11 mouse cellular contexts compared by ENCODE assay signal in the genomic region with DNA sequence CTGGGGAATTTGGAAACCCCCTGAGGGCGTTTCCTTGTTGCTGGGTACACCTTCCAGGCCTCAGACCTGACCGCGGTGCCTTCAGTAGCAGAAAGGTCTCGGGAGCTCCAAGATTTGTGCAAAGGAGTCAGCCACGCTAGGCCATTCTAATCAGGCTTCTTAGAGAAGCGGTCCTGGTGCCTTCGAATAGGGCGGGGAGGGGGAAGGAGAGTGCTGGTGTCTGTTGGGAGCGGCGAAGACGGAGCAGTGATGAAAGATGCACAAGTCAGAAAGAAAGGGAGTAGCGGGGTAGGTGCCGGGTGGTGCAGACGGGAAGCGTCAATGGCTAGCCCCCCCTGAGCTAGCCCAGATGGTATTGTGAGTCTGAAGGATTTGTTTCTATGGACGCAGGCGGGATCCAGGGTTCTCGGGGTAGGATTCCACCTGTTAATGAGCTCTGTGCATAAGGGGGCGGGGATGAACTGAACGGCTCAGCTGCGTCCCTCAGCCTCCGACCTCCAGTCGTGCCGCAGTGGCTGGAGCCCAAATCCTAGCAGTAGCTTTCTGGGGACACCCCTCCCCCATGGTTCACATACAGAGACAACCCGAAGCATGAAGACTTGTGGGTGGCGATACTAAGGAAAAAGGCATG. TPM values are rescaled to one million over a fixed set of nuclear protein-coding genes. Genes with fewer than 3 reads are reported as not detected.
DNase-seq lines count a peak whose midpoint lies in the region; ATAC-seq and TF ChIP-seq lines count a peak whose summit lies in the region.
"Had no signal": no experiment of that assay in that cellular context is flagged by ENCODE, and none has a peak within 500 bp of the region (broad histone marks: within the 10 kb centered on the region; RNA-seq: fewer than 3 reads in every experiment).

No protein-coding gene starts in this region.

- no peaks in the 10 kb centered on the region for H3K9me3 ChIP-seq in hindbrain, embryonic 12.5 days (replicated peaks)
- no peaks in the 10 kb centered on the region for H3K9me3 ChIP-seq in lung, postnatal 0 days (ENCODE audit: low read length)
- H3K9me3 ChIP-seq: lung, embryonic 15.5 days had no signal

- no peak for TF ChIP-seq CTCF in lung, postnatal 0 days (IDR thresholded peaks at IDR 0.05)

- H3K27ac ChIP-seq in hindbrain, embryonic 12.5 days, result peak overlapping the region; percentile 84
- H3K27ac ChIP-seq in lung, postnatal 0 days (ENCODE audit: low read length), result no peak overlapping the region
- H3K27ac ChIP-seq: lung, embryonic 15.5 days had no signal

- no peak for TF ChIP-seq EP300 in lung, postnatal 0 days (IDR thresholded peaks at IDR 0.05)

- ATAC-seq in frontal cortex, adult (ENCODE audit: low TSS enrichment), result 0 out of 2 replicates have a peak, but pooled peaks have one; percentile 39
- ATAC-seq in hindbrain, embryonic 12.5 days (ENCODE audit: low FRiP score), result peak; percentile 85
- no peak for ATAC-seq in CD4-positive, CD25-positive, alpha-beta regulatory T cell, adult 4 months
- no peak for ATAC-seq in lung, postnatal 0 days

- H3K36me3 ChIP-seq in hindbrain, embryonic 12.5 days, result no peaks in the 10 kb centered on the region
- H3K36me3 ChIP-seq in lung, postnatal 0 days (ENCODE audit: insufficient read depth, low read length), result no peaks in the 10 kb centered on the region
- H3K36me3 ChIP-seq: lung, embryonic 15.5 days had no signal

- DNase-seq in frontal cortex, postnatal 25 days (ENCODE audit: low spot score in 2 of 2), result no peak
- peak; percentile 61 for DNase-seq in embryo, embryonic 10 days (ENCODE audit: low spot score)
- DNase-seq in neural tube, embryonic 10.5 days (ENCODE audit: extremely low spot score, low spot score), result peak; percentile 59
- DNase-seq in lung, postnatal 0 days (ENCODE audit: low spot score), result no peak
- DNase-seq in adrenal gland, adult 2 months, result no peak
- DNase-seq: adrenal gland, adult 8-10 months had no signal

- peak overlapping the region; percentile 65 for H3K9ac ChIP-seq in hindbrain, embryonic 12.5 days
- H3K9ac ChIP-seq in lung, postnatal 0 days (replicated peaks; ENCODE audit: low read depth), result no peak overlapping the region
- H3K9ac ChIP-seq: lung, embryonic 15.5 days had no signal

- H3K4me3 ChIP-seq in hindbrain, embryonic 12.5 days, result peak overlapping the region; percentile 38
- no peak overlapping the region for H3K4me3 ChIP-seq in lung, postnatal 0 days (ENCODE audit: low read depth, low read length)
- H3K4me3 ChIP-seq: lung, embryonic 15.5 days had no signal

- H3K4me1 ChIP-seq in hindbrain, embryonic 12.5 days, result peaks cover 6% of the 10 kb centered on the region; the same call in 1 of the 2 replicates
- no peaks in the 10 kb centered on the region for H3K4me1 ChIP-seq in lung, postnatal 0 days (ENCODE audit: insufficient read depth, low read depth, low read length)
- H3K4me1 ChIP-seq: lung, embryonic 15.5 days had no signal

- peak overlapping the region; percentile 47 for H3K4me2 ChIP-seq in hindbrain, embryonic 12.5 days (replicated peaks)
- H3K4me2 ChIP-seq in lung, postnatal 0 days (replicated peaks; ENCODE audit: low read depth, low read length), result no peak overlapping the region
- H3K4me2 ChIP-seq: lung, embryonic 15.5 days had no signal

- peaks cover 71% of the 10 kb centered on the region for H3K27me3 ChIP-seq in hindbrain, embryonic 12.5 days
- H3K27me3 ChIP-seq in lung, postnatal 0 days (replicated peaks; ENCODE audit: insufficient read depth, low read length), result peaks cover 27% of the 10 kb centered on the region; the same call in 1 of the 2 replicates

- 1% methylated on average over 26 of the region's 26 CpGs for WGBS in hindbrain, embryonic 12.5 days
- WGBS in lung, postnatal 0 days, result under 1% methylated on average over 26 of the region's 26 CpGs

RNA-seq across cellular contexts. Expression of a gene that starts 5.3 kb away (rescaled TPM):
- 41.6 and 48.1 TPM in 2 replicates for polyA plus RNA-seq in hindbrain, embryonic 12.5 days (2016; fragmentation: Nextera tagmentation; extraction: Ambion mirVana)
- polyA plus RNA-seq in CD4-positive, CD25-positive, alpha-beta regulatory T cell, adult 4 months (2017; shearing (Covaris generic)), result not detected
- not detected in 2 replicates for polyA plus RNA-seq in lung, postnatal 0 days (2015; fragmentation: Nextera tagmentation; extraction: Ambion mirVana)
- 1 to 10 TPM in 1 of 2 experiments, under 1 TPM in 1; 0.66 to 1.5 TPM for total RNA-seq in adrenal gland, adult 2 months (2021)
- 0.03 TPM in 1 of 2 replicates, not detected in the other for polyA plus RNA-seq in adrenal gland, adult 2 months (2012; rRNA removed)
- polyA plus RNA-seq: kidney, embryonic 16.5 days had no signal

Comparison
In these comparisons a context has a peak if more than half of its experiments do, and no peak if none do; other contexts are left out.
1. ATAC-seq: peak in frontal cortex, adult (single experiment) and hindbrain, embryonic 12.5 days (single experiment); none in CD4-positive, CD25-positive, alpha-beta regulatory T cell, adult 4 months (single experiment) and lung, postnatal 0 days (single experiment).
2. DNase-seq: peak in embryo, embryonic 10 days (single experiment) and neural tube, embryonic 10.5 days (single experiment); none in frontal cortex, postnatal 25 days (0 of 2), lung, postnatal 0 days (single experiment) and adrenal gland, adult 2 months (single experiment).
3. RNA of a gene that starts 5.3 kb away (polyA plus RNA-seq): 41.6 to 48.1 TPM in hindbrain, embryonic 12.5 days; not detected in CD4-positive, CD25-positive, alpha-beta regulatory T cell, adult 4 months, 0.03 TPM in adrenal gland, adult 2 months and not detected in lung, postnatal 0 days; every median in the first group is over 10 times any median in the second.